Mouse (Mus musculus) forebrain, embryonic 13.5 days (tissue): Measurements from ENCODE around the gene Lrriq4. TPM values are rescaled to one million over a fixed set of nuclear protein-coding genes. Genes with fewer than 3 reads are reported as not detected.

ENCODE experiments used
- polyA plus RNA-seq: library from polyadenylated mRNA; unstranded; fragments of >200 nt; fragmentation: Nextera tagmentation; extraction: Ambion mirVana; gene quantifications from 2 replicates; pipeline ENCODE4 v1.2.1, GENCODE M21; 2015

Gene Lrriq4
- polyA plus RNA-seq, 1 experiment from 2014 or later = not detected

Other genes with a start within 250 kb of the Lrriq4 start
- 3.7 and 5.0 TPM in 2 replicates for gene Mecom, start 96.5 kb upstream of the Lrriq4 start, polyA plus RNA-seq
- gene Actrt3, start 44.6 kb upstream of the Lrriq4 start, polyA plus RNA-seq = 0.08 and 0.14 TPM in 2 replicates
- gene Mynn, start 42.4 kb upstream of the Lrriq4 start, polyA plus RNA-seq = 34.1 and 38.4 TPM in 2 replicates
- 1.0 and 1.5 TPM in 2 replicates for gene Lrrc34, start 3.4 kb downstream of the Lrriq4 start, polyA plus RNA-seq
- not detected in 2 replicates for gene Lrrc31, start 55.3 kb downstream of the Lrriq4 start, polyA plus RNA-seq
- not detected in 2 replicates for gene Samd7, start 101.8 kb downstream of the Lrriq4 start, polyA plus RNA-seq
- gene Sec62, start 148.4 kb downstream of the Lrriq4 start, polyA plus RNA-seq = 74.6 and 94.8 TPM in 2 replicates
- gene Gpr160, start 211.4 kb downstream of the Lrriq4 start, polyA plus RNA-seq = 0.59 and 0.76 TPM in 2 replicates